Mouse (Mus musculus): ENCODE results near the gene Gm7029. TPM values are rescaled to one million over a fixed set of nuclear protein-coding genes. Genes with fewer than 3 reads are reported as not detected.
A peak's percentile ranks its signal among the peaks of the same experiment; 100 is the strongest.
"Not testable (repeated sequence)": the region's sequence is repeated elsewhere in the genome, so short reads cannot be mapped to it uniquely, and the experiment has no call there.

Gene Gm7029
- polyA plus RNA-seq, 1 experiment from 2014 or later = not detected

DNA sequence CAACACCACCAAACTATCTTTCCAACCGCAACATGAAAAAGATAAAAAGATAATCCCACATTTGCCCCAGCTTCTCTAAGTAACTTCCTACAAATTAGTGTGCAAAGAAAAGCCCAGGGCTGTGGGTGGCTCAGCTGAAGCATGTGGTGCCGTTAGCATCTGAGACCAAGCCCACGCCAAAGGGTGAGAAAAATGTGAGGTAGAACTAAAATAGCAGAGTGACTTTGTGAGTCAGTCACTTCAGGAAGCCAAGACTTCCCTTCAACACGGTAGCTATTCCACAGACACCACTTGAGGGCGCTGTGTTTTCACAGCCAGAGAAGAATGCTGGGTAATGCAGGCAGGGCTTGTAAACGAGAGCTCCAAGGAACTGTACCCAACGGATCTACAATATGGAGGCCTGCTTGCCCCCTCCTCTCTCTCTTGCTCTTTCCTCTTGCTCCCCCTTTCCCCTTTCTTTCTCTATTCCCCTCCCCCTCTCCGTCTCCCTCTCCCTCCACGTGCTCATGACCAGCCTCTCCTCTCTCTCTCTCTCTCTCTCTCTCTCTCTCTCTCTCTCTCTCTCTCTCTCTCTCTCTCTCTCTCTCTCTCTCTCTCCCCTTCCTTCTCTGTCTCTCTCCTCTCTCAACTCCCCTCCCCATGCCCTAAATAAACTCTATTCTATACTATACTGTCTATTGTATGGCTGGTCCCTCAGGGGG lies 8.2 kb upstream of the Gm7029 start:
- Histone ChIP-seq H3K9me3 (no peaks in the 10 kb centered on the region), H3K36me3 (no peaks in the 10 kb centered on the region), H3K4me3 (no peak overlapping the region), H3K27me3 (no peaks in the 10 kb centered on the region), H3K4me2 (replicated peaks) (no peak overlapping the region), H3K4me1 (no peaks in the 10 kb centered on the region), H3K27ac (replicated peaks) (no peak overlapping the region), H3K9ac (replicated peaks) (no peak overlapping the region)
- WGBS = 37% methylated on average over 9 of the region's 9 CpGs
- no peak for ATAC-seq (replicated peaks)

DNA sequence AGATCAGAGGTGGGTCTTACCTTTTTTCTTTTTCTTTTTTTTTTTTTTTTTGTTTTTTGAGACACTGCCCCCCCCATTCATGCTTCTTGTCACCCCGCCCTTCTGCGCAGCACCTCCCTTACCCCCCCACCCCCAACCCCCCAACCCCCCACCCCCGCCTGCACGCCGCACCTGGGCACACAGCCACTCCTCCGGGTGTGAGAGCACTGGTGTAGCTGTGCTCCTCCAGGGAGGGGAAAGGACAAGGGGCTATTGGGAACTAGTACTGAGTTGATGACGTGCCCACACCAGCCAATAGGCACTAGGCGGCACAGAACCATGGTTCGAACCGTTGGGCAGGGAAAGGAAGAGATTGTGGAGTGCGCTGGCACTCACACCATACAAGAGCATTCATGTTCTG lies 774 bp downstream of the Gm7029 start:
- no peaks in the 10 kb centered on the region for H3K9me3 ChIP-seq
- no peak overlapping the region for H3K4me3 ChIP-seq
- no peak for ATAC-seq (replicated peaks)
- H3K36me3 ChIP-seq = 0 out of 2 replicates have a peak, but pooled peaks cover 6% of the 10 kb centered on the region
- H3K9ac ChIP-seq (replicated peaks) = no peak overlapping the region
- H3K27me3 ChIP-seq = no peaks in the 10 kb centered on the region
- no peaks in the 10 kb centered on the region for H3K4me1 ChIP-seq
- WGBS = 84% methylated on average over 11 of the region's 11 CpGs
- no peak overlapping the region for H3K27ac ChIP-seq (replicated peaks)
- H3K4me2 ChIP-seq (replicated peaks) = no peak overlapping the region

DNA sequence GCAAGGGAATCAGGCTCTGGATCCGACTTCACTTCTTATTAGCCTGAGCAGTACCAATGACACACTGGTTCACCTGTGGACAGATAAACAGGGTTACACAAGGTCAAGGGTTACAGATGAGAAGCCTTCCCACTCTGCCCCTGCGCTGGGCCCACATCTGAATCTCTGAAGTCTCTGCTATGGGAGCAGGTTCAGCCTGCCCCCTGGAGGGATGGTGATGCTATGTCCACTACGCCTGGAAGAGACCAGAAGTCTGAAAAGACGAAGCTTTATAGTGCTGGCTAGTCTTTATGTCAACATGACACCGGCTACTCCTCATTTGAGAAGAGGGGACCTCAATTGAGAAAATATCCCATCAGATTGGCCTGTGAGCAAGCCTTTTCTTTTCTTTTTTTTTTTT lies 2.2 kb downstream of the Gm7029 start:
- 83% methylated on average over 5 of the region's 5 CpGs for WGBS
- not testable (repeated sequence) for H3K9me3 ChIP-seq; H3K4me3 ChIP-seq; H3K4me1 ChIP-seq; H3K4me2 ChIP-seq (replicated peaks); ATAC-seq (replicated peaks); H3K27ac ChIP-seq (replicated peaks); H3K36me3 ChIP-seq; H3K9ac ChIP-seq (replicated peaks); H3K27me3 ChIP-seq

DNA sequence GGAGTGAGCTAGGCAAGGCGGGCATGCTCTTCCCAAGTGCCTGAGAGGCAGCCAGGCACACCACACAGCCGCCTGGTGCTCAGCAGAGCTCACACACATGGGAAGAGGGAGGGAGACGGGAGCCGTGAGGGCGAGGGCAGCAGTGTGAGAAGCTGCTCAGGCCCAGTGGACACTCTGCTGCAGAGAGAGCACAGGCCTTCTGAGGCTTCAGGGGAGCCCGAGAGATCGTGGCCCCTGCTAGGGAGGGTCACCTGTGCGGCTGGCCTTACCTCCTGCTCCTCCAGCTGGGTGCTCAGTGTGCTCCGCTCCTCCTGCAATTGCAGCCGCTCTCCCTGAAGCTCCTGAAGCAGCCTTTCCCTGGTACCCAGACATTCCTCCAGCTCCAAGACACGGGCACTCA lies 10.7 kb downstream of the Gm7029 start:
- not testable (repeated sequence) for H3K27ac ChIP-seq (replicated peaks); H3K4me2 ChIP-seq (replicated peaks); H3K4me1 ChIP-seq; H3K4me3 ChIP-seq; H3K9me3 ChIP-seq; H3K9ac ChIP-seq (replicated peaks); ATAC-seq (replicated peaks); H3K36me3 ChIP-seq; H3K27me3 ChIP-seq
- 92% methylated on average over 10 of the region's 11 CpGs for WGBS

DNA sequence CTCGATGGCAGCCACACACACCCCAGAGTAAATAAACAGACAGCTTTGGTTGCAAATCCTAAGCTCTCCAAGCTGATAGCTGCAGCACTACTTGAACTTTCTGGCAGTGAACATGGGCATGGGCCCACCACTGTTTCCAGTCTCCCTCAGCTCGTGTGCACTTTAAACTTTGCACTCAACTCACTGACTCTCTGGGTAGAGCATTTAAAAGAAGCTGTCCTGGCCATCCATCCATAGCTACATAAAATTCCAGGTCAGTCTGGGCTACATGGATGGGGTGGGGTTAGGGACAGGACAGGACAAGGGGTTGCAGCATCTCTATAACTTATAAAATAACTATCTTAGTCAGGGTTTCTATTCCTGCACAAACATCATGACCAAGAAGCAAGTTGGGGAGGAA lies 14.2 kb downstream of the Gm7029 start:
- not testable (repeated sequence) for H3K27me3 ChIP-seq; H3K27ac ChIP-seq (replicated peaks); H3K4me2 ChIP-seq (replicated peaks); H3K9me3 ChIP-seq; H3K9ac ChIP-seq (replicated peaks); H3K4me3 ChIP-seq; H3K36me3 ChIP-seq; ATAC-seq (replicated peaks)
- peaks cover 13% of the 10 kb centered on the region for H3K4me1 ChIP-seq
- WGBS = 88% methylated on average over 2 of the region's 2 CpGs

DNA sequence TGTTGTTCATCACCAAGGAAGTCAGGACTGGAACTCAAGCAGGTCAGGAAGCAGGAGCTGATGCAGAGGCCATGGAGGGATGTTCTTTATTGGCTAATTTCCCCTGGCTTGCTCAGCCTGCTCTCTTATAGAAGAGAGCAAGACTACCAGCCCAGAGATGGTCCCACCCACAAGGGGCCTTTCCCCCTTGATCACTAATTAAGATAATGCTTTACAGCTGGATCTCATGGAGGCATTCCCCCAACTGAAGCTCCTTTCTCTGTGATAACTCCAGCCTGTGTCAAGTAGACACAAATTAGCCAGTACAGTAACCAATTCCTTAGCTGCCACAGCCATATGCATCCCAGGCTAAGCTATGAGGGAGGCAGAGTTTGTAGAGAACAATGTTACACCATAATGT lies 14.6 kb downstream of the Gm7029 start:
- ATAC-seq (replicated peaks); H3K9me3 ChIP-seq; H3K27me3 ChIP-seq; H3K36me3 ChIP-seq; H3K4me2 ChIP-seq (replicated peaks); H3K4me3 ChIP-seq; H3K27ac ChIP-seq (replicated peaks); H3K9ac ChIP-seq (replicated peaks): not testable (repeated sequence)
- H3K4me1 ChIP-seq = peaks cover 13% of the 10 kb centered on the region

DNA sequence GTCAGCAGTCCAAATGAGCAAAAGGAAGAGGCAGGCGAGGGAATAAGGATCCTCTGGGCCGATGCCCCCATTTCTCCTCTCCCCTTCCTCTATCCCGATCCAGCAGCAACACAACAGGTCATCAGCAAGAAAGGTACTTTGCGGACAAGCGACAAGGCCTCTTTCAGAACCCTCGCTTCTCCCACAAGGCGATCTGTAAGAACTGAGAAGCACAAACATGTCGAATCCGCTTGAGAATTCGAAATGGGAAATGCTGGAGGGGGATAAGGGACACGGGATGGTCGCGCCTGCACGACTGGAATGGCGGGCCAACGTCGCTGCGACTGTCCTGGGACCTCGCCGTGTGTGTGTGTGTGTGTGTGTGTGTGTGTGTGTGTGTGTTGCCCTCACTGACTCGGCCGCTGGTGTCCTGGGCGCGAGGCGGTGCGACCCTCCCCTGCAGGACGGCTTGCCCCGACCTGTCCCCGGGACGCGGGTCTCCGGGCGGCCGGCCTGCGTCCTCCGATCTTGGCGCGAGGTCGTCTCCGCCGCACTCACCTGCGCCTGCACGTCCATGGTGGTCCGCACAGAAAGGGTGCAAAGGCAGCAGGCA lies 16.4 kb downstream of the Gm7029 start:
- 0% methylated on average over 36 of the region's 44 CpGs for WGBS
- peak; percentile 24; the same call in 1 of the 2 replicates for ATAC-seq (replicated peaks)
- Histone ChIP-seq H3K4me1 (peaks cover 13% of the 10 kb centered on the region), H3K4me2 (replicated peaks) (peak overlapping the region; percentile 67), H3K9ac (replicated peaks) (peak overlapping the region; percentile 49), H3K4me3 (peak overlapping the region; percentile 65)
- H3K27me3 ChIP-seq; H3K27ac ChIP-seq (replicated peaks); H3K9me3 ChIP-seq; H3K36me3 ChIP-seq: not testable (repeated sequence)

DNA sequence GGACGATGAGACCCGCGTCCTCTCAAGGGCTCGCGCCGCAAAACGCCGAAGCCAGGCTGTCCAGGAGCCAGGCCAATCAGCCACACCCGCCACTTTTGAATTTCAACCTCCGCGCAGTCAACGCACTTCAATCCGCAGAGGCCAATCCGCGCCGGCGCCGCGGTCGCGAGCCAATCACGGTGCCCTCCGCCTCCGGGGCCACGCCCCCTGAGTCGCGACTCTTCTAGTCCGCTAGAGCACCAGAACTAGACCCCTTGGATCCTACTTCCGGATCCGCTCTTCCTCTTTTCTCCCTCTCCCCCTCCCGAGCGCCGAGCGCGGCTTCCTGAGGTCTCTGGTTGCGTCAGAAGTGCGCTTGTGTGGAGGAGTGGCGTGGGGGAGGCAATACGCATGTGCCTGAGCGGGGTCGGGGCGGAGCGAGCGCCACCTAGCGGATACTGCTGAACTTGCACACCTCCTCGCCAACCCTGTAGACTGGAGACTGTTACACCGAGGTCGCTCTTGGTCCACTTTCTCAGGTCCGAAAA lies 17.0 kb downstream of the Gm7029 start, which contains the start of gene Kifc1:
Gene Kifc1 (minus strand): TSS at position 129 of the 527 bp plus-strand sequence.
- H3K27ac ChIP-seq (replicated peaks) = no peak within 1 kb of the TSS
- H3K36me3 ChIP-seq = no peaks in the 10 kb centered on the region
- H3K4me1 ChIP-seq = peaks cover 13% of the 10 kb centered on the region
- no peaks in the 10 kb centered on the region for H3K27me3 ChIP-seq
- no peaks in the 10 kb centered on the region for H3K9me3 ChIP-seq
- peak within 1 kb of the TSS; percentile 49 for H3K9ac ChIP-seq (replicated peaks)
- peak within 1 kb of the TSS; percentile 65 for H3K4me3 ChIP-seq
- peak within 1 kb of the TSS; percentile 67 for H3K4me2 ChIP-seq (replicated peaks)
- under 1% methylated on average over 49 of the region's 49 CpGs for WGBS
- peak; percentile 100 for ATAC-seq (replicated peaks)

DNA sequence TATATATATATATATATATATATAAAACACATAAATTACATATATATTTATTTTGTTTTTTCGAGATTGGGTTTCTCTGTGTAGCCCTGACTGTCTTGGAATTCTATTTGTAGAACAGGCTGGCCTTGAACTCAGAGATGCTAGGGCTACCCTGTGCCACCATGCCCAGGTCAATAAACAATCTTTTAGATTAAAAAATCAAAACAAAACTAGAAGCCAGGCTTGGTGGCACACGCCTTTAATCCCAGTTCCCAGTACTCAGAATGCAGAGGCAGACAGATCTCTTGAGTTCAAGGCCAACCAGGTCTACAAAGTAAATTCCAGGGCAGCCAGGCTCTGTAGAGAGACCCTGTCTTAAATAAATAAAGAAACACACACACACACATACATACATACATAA lies 17.7 kb downstream of the Gm7029 start:
- Histone ChIP-seq H3K4me3 (no peak overlapping the region), H3K27ac (replicated peaks) (no peak overlapping the region), H3K4me1 (peaks cover 13% of the 10 kb centered on the region), H3K4me2 (replicated peaks) (no peak overlapping the region), H3K9ac (replicated peaks) (no peak overlapping the region), H3K9me3 (no peaks in the 10 kb centered on the region), H3K36me3 (no peaks in the 10 kb centered on the region), H3K27me3 (no peaks in the 10 kb centered on the region)
- 73% methylated on average over 2 of the region's 2 CpGs for whole genome bisulfite sequencing
- ATAC-seq (replicated peaks) = no peak

DNA sequence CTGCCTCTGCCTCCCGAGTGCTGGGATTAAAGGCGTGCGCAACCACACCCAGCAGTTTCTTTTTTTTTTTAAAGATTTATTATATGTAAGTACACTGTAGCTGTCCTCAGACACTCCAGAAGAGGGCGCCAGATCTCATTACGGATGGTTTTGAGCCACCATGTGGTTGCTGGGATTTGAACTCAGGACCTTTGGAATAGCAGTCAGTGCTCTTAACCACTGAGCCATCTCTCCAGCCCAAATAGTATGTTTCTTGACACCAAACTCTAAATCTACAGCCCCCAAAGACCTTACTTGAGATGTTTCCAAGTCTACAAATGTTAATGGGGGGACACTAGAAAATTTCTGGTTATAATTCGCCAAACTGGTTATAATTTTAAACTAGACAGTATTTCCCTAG lies 18.3 kb downstream of the Gm7029 start:
- H3K4me1 ChIP-seq = peaks cover 13% of the 10 kb centered on the region
- 77% methylated on average over 6 of the region's 6 CpGs for WGBS
- not testable (repeated sequence) for H3K27ac ChIP-seq (replicated peaks); ATAC-seq (replicated peaks); H3K9ac ChIP-seq (replicated peaks); H3K9me3 ChIP-seq; H3K4me3 ChIP-seq; H3K36me3 ChIP-seq; H3K27me3 ChIP-seq; H3K4me2 ChIP-seq (replicated peaks)

DNA sequence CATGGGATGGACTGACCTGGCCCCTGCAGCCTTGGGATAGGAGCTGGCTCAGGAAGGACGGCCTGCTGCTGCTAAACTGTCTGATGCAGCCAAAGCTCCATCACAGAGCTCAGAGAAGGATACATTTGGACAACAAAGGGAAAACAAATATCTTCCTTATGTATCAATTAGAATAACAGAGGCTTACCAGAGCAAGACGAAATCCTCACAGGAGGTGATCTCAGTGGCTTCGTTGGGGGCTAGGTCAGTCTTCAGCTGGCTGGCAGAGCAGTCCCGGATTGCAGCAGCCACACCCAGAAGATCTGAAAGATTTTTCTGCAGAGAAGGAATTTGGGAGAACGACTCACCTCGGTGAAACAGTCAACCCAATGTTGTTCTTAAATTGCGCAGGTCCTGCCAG lies 18.8 kb downstream of the Gm7029 start:
- 27% methylated on average over 7 of the region's 7 CpGs for WGBS
- Histone ChIP-seq H3K9me3 (no peaks in the 10 kb centered on the region), H3K4me1 (peaks cover 13% of the 10 kb centered on the region), H3K36me3 (no peaks in the 10 kb centered on the region), H3K4me2 (replicated peaks) (no peak overlapping the region), H3K4me3 (no peak overlapping the region), H3K9ac (replicated peaks) (no peak overlapping the region), H3K27me3 (no peaks in the 10 kb centered on the region), H3K27ac (replicated peaks) (no peak overlapping the region)
- no peak for ATAC-seq (replicated peaks)

DNA sequence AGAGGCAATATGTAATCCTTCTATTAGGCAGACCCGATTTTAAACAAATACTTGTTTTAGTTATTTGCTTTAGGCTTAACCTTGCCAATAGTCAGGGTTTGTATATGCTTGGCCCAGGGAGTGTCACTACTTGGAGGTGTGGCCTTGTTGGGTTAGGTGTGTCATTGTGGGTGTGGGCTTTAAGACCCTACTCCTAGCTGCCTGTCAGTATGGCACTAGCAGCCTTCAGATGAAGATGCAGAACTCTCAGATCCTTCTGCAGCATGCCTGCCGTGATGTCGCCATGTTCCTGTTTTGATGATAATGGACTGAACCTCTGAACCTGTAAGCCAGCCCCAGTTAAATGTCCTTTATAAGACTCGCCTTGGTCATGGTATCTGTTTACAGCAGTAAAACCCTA lies 19.4 kb downstream of the Gm7029 start:
- H3K36me3 ChIP-seq; H3K9ac ChIP-seq (replicated peaks); H3K27me3 ChIP-seq; H3K4me3 ChIP-seq; H3K4me2 ChIP-seq (replicated peaks); H3K9me3 ChIP-seq; H3K27ac ChIP-seq (replicated peaks); ATAC-seq (replicated peaks): not testable (repeated sequence)
- 82% methylated on average over 4 of the region's 4 CpGs for WGBS
- peaks cover 13% of the 10 kb centered on the region for H3K4me1 ChIP-seq
